Mouse (Mus musculus) left cerebral cortex, postnatal 25 days (tissue): ENCODE results near the gene Magee2. TPM values are rescaled to one million over a fixed set of nuclear protein-coding genes. Genes with fewer than 3 reads are reported as not detected.
"Not testable (repeated sequence)": the region's sequence is repeated elsewhere in the genome, so short reads cannot be mapped to it uniquely, and the experiment has no call there.

Experiments used
- DNase-seq, 2 experiments: peaks; one replicate each; pipeline ENCODE4 v3.0.0; 2022; ENCODE audit warnings: low spot score in 2 of 2, mixed read lengths in 1 of 2
- intact Hi-C: fragments of 180-260 bp; cut with DNase I; formaldehyde crosslinking; loops from one replicate; pipeline ENCODE4 v1.15.1; 2025
- total RNA-seq, 2 experiments: library from RNA; stranded (reverse); gene quantifications; 2 replicates each; pipeline ENCODE4 v1.2.3; 2021

The Magee2 gene
- total RNA-seq: 1 to 10 TPM; 7.1 to 7.6 TPM

DNA sequence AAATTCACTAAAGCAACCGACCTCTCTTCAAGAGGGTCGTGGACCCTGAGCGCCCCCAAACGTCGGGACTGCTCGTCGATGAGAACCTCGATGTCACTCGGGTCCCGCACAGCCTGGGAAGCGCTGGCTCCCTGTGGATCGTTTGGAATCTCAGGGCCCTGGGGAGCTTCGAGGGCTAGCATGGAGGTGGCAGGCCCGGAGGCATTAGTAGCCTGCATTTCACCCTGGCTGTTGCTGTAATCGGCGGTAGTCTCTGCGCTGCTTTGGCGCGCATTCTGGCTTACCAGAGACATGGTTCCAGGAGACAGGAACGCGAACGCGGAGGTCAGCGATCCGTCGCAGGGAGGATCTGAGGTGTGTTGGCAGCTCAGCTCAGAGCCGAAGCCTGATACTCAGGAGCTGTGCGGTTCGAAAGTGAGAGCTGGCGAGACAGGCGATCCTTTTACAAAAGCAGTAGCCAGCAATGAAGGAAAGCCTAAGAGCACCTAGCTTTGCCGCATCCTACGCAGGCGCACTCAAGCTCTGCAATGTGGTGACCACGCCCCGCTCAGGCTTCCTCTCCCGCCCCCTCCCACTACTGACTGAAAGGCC, at the start of gene Magee2:
Gene Magee2, minus strand, starts transcription at position 517 of the 591 bp plus-strand sequence.
- DNase-seq: peak; percentile 32 to 43
- intact Hi-C loops: no loop called here

DNA sequence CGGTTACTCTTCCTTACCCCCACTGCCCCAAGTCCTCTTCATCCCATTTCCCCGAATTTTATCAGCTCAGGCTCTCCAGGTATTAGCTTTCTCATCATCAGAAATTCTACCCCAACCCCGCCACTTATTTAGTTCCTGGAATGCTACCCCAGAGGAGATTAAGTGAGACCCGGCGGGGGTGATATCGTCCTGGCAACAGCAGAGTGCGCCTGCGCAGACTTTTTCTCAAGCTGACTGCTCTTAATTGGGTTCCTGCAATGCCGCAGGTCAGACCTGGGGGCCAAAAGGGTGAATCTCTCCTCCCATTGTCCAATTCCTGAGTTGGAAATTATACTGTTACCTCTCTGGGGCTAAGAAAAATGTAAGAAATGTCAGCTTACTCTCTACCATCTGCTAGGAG, 3.5 kb downstream of the Magee2 start:
- intact Hi-C loops: no loop called here
- DNase-seq: no peak

DNA sequence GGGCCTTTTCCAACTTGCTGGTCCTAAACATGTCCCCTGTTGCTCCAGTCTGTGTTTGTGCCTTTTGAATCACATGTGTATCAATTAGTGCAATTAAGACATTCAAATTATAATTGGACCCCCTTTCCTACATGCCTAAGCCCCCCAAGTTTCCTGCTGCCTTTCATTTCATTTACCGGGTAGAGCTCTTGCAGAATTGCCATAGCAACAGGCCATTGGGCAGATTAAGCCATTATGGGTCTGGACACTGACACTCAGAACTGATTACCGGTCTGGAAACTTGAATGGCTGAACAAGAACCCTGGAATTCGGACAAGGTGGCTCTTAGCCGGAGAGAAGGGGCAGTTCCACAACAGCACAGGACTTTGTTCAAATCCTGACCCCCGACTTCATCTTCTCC, 39.5 kb downstream of the Magee2 start:
- intact Hi-C loops, DNase-seq: not testable (repeated sequence)

DNA sequence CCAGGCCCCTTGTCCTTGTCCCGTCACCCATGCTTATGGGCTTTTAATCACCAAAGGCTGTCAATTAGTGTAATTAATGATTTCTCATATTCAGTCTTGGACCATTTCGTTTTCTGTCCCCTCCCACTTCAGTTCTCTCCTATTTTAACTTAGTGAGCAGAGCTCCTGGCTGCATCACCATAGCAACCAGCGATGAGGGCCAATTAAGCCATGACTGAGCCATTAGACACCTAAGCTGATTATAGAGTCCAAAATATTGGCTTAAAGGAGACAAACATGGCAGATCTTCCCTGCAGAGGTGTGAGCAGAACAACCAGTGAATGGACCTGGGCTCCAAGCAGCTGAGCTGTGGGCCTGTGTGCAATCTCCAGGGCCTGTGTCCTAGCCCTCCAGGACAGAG, 40.1 kb downstream of the Magee2 start:
- intact Hi-C loops, DNase-seq: not testable (repeated sequence)

DNA sequence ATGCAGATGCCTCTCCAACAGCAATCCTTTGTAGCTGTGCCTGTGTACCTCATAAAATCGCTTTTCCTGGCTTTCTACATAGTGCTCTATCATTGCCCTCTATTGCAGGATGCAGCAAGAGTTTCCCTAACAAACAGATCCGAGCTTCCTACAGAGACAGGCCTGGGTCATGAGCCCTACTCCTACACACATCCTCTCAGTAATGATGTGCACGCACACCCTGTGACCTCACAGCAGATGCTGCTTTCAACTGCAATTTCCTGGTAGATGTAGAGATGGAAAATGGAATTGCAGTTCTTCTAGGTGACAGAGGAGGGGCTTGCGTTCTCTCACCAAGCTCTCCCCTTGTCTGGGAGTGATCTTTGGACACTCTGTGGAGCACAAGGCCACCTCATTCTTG, 43.4 kb downstream of the Magee2 start:
- intact Hi-C loops, DNase-seq: not testable (repeated sequence)

Other genes with a start within 250 kb of the Magee2 start
- 1 to 10 TPM; 8.0 TPM for gene Zdhhc15, start 186.2 kb downstream of the Magee2 start, total RNA-seq
- gene Pbdc1, start 222.5 kb upstream of the Magee2 start, total RNA-seq: 10 to 100 TPM; 18.3 to 18.9 TPM